Mouse (Mus musculus) T-helper 17 cell (primary cell): Measurements from ENCODE around the gene Eea1.
"Not testable (repeated sequence)": the region's sequence is repeated elsewhere in the genome, so short reads cannot be mapped to it uniquely, and the experiment has no call there.

Experiments
- in situ Hi-C, 2 experiments: fragments of 300-600 bp; cut with MboI, MseI; formaldehyde crosslinking; loops; 1 replicate in 1 of 2; 2 replicates in 1 of 2; pipeline ENCODE4 v1.15.1; 2025; ENCODE audit warnings: high pct_unique_total_duplicates in 2 of 2

Gene Eea1

DNA sequence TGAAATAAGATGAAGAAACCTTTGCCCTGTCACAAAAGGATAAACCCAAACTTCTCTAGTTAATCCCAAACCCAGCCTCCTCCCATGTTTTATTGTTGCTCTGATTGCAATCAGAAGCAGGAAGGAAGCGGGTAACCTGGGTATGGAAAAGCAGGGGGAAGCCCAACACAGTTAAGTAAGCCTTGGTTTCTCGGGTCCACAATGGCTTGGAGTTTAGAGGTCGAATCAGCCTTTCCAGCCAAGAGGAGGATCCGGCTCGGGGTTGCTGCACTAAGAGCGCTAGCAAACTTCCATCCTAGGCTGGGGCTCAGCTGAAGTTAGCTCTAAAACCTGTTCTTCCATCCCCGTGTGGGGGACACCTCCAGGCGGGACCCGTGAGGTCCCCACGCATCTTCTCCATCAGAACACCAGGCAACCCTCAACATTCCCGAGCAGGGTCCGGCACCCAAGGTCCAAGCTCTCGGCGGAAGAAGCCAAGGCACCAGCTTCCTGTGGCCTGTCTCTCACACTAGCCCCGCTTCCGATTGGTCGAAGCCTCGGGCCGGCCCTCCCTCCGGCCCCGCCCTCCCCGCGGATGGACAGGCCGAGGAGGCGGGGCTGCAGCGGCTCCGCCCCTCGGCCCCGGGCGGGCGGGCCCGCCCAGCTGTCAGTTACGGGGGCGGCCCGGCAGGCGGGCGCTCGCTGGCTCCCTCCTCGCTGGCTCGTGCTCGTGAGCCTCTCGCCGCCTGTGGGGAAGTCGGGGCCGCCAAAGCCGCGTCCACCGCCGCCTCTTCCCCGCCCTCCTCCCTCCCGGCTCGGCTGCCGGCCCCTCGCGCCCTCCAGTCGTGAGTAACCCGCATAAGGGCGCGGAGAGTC, at the start of gene Eea1:
TSS of gene Eea1 (plus strand) at position 605 of the 855 bp plus-strand sequence.
- in situ Hi-C loops, result no loop called here

GRCm38 (mm10) chr10:95891214-95891960, 49.1 kb upstream of the Eea1 start:
- in situ Hi-C loops, result loop anchor here in 1 of 2 experiments (5.0 kb wide), 1 partner anchor 191 kb away; no protein-coding TSS in a partner anchor

GRCm38 (mm10) chr10:95892132-95892531, 48.3 kb upstream of the Eea1 start:
- in situ Hi-C loops, result loop anchor here in 1 of 2 experiments (5.0 kb wide), 1 partner anchor 190 kb away; no protein-coding TSS in a partner anchor

- in situ Hi-C loops, result loop anchor here in 1 of 2 experiments (5.0 kb wide), 1 partner anchor 189 kb away; no protein-coding TSS in a partner anchor
These were observed 47.0 kb upstream of the Eea1 start for GRCm38 (mm10) chr10:95893291-95893932.

GRCm38 (mm10) chr10:95894036-95894855, 46.2 kb upstream of the Eea1 start:
- in situ Hi-C loops, result loop anchor here in 1 of 2 experiments (5.0 kb wide), 1 partner anchor 188 kb away; no protein-coding TSS in a partner anchor

DNA sequence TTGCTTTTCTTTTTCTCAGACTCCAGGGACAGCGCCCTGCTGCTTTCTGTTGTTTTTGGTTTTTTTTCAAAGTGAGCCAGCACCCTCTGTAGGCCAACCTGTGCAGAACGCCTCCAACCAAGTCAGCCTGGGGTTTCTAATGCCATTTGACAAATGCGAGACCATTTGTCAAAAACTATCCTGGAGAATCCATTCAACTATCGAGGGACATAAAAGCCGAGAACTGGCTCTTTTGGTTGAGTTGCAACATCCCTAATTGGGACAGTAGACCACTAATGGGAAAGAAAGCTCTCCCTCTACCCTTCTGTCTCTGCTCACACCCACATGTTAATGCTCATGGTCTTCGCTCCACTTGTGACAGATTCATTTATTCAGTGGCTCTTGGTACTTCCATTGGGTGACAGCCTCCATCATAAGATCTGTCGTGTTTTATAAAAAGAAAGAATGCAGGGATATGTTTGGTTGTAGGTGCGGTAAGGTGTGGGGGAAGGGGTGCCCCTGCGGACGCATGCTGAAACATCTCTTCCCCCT, 45.5 kb upstream of the Eea1 start:
- in situ Hi-C loops, result loop anchor here (5.0 kb wide), 4 partner anchors 142 to 343 kb away; no protein-coding TSS in a partner anchor

- in situ Hi-C loops, result loop anchor here (5.0 kb wide), 3 partner anchors 139 to 346 kb away; no protein-coding TSS in a partner anchor
These were observed 41.8 kb upstream of the Eea1 start for GRCm38 (mm10) chr10:95898471-95899154.

- in situ Hi-C loops, result no loop called here
These were observed 35.8 kb upstream of the Eea1 start for GRCm38 (mm10) chr10:95904668-95905067.

GRCm38 (mm10) chr10:95909246-95909909, 31.1 kb upstream of the Eea1 start:
- in situ Hi-C loops, result no loop called here

- in situ Hi-C loops, result no loop called here
These were observed 29.4 kb upstream of the Eea1 start for GRCm38 (mm10) chr10:95911016-95911415.

DNA sequence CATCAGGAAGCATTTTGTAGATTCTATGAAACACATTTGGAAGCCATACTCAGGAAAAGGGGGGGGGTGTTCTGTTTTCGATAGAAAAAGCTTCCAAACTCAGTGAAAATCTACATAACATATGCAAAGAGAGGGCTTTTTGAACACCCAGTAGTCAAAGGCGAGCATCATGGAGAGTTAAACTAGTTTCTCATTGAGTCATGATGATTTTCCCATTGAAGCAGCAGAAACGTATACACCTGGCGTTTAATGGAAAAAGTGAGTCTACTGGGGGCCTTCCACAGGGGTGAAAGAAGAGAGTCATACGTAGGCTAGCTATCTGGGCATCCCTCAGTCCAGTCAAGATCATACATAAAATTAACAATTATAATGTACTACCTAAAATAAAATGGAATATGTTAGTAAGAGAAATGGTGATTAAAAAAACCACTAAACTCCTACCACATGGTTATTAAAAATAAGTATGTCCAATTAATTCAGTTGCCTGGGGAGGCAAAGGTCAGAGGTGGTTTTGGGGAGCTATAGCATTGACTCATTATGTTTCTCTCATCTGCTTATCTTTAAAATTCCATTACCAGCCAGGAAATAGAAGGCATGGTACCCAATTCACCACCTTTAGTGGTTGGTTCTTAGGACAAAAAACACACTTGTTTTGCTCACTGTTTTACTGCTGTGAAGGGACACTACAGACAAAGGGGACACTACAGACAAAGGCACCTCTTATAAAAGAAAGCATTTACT, 25.8 kb upstream of the Eea1 start:
- in situ Hi-C loops, result no loop called here

DNA sequence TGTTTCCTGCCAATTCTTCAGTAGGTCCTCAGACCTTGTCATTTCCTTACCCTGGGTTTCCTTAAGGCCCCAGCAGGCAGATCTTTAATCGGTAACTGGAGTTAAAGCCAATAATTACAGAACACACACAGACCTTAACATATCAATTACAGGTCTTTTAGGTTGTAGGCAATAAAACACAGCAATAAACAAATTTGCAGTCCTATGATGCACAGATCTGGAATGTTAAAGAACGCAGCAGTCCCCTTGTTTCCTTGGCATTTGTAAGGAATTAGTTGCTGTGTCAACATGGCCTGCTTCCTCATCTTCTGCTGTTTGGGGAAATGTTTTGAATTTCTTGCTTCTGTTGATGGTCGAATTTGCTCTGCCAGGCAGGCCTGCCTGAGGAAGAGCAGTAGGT, 21.7 kb upstream of the Eea1 start:
- in situ Hi-C loops, result no loop called here

DNA sequence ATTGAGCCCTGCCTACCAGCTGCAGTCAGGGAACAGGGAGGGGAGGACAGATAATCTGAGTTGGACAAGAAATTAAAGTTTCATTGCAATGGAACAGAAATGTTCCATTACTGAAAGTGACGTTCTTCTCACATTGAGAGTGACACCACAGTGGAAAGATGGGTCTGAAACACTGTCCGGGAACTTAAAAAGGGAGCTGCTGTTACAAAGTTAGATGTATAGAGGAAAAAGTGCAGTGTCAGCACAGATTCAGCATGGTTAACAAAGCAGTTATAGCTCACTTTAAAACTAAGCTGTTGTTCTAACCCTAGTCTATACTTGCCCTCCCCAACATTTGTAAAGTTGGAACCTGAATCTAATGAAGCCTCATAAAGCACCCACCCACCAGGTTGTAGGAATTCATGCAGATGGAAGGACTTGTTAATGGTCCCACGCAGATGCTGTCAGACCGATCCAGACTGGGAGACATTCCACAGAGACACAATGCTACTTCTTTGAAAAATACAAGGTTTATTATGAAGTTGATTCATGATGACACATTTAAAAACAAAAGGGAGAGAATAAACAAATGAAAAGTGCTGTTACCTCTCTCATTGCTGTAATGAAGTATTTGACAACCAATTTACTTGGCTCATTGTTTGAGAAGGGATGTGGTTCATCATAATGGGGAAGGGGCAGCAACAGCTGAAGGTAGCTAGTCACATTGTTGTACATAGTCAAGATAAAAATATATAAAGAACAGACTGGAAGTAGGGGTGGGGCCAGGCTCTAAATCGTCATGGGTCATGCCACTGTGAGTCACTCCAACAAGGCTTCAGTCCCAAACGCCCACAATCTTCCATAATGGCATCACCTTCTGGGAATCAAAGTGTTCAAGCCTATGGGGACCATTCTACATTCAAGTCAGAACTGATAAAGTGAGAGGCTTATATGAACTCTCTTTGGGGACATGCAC, 16.9 kb upstream of the Eea1 start:
- in situ Hi-C loops, result no loop called here

DNA sequence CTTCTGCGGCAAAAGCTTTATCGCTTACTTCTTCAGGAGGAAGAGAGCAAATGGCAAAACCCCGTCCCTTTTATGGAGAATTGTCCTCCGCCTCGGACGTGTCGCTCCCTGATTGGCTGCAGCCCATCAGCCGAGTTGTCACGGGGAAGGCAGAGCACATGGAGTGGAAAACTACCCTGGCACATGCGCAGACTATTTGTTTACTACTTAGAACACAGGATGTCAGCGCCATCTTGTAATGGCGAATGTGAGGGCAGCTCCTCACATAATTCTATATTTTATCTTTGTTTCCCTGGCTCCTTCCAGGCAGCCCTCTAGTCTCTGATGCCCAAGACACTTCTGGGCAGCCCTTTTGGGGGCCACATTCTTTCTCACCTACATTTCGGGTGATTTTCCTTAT, 6.8 kb upstream of the Eea1 start:
- in situ Hi-C loops, result not testable (repeated sequence)

DNA sequence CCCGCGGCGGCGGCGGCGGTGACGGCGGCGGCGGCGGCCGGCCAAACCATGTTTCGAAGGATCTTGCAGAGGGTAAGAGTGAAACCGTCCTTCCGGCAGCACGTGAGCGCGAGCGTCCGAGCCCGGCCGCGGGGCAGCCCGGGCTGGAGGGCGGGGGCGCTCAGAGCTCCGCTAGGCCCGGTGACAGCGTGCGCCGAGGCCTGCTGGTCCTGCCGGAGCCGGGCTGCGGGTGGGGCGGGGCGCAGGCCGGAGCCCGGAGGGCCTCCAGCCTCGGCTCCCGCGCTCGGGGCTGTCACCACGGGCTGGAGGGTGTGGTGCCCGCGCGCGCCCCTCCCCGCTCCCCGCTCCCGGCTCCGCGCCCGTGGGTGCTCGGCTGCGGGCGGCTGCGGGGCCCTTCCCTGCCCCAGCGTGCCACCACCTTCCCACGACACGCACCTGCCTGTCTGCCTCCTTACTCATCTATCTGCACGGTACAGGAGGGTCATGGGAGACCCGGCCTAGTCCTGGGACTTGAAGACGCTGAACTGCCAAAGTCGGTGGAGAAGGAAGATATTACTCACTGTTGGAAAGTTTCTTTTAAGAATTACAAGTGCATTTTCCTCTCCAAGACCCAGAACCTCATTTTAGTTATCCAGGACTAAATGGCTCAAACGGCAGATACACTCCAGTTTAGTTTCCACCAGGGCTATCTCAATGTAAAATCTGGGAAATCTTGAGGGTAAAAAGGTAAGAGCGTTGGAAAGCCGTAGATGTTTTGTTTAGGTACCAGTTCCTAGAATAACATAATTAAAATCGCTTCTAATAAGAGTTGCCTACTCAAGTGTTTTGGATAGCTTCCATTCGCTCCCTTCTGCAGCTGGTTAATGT, 684 bp downstream of the Eea1 start:
- in situ Hi-C loops, result no loop called here

DNA sequence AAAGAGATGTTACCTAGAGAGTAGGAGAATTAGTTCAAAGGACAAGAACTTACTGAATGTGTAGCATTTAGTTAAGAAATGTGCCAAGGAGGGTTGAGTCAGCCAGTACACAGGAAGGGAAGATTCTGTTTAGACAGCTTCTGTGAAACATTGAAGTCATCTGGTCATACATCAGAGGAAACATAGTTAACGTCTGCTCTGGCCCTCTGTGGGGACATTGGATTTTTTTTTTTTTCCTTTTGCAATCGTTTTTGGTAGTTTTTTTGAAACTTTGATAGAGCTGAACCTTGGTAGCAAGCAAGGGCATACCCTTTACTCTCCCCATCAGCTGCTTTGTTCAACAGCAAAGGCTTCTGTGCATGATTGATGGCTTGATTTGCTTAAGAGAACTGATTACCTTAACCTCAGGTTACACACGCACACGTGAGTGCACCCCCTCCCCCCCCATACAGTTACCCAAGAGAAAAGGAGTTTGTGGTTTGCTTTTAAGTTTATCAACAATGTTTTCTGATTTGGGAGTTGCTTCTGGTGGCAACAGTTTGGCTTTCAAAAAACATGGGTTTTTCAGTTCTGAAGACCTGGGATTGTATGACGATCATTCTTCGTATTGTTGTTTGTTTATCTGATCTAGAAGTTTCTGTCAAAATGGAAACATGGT, 1.4 kb downstream of the Eea1 start:
- in situ Hi-C loops, result no loop called here
